9 mouse cellular contexts compared by ENCODE assay signal in the genomic region with DNA sequence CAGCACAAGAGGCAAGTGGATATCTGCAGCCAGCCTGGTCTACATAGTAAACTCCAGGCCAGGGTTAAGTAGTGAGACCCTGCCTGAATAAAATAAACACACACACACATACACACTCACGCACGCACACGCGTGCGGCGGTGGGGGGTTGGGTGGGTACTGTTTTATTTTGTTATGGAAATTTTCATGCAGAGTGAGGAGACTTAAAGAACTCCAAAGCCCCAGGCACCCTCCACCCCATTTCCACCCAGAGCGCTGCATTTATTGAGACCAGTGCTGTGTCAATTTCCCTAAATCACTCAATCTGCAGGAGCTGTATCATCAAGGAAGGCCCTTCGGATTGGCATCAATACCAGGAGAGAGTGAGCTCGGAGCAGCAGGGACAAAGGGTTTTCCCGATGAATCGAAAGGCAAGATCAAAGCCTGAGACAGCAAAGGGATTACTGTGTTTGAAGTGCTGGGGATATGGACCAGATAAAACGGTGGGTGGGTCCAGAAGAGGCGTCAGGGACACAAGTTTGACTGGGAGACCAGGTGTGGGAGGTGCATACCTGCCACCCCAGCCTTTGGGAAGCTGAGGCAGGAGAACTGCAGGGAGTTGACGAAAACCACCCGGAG. TPM values are rescaled to one million over a fixed set of nuclear protein-coding genes. Genes with fewer than 3 reads are reported as not detected.
DNase-seq lines count a peak whose midpoint lies in the region; ATAC-seq and TF ChIP-seq lines count a peak whose summit lies in the region.
"Had no signal": no experiment of that assay in that cellular context is flagged by ENCODE, and none has a peak within 500 bp of the region (broad histone marks: within the 10 kb centered on the region; RNA-seq: fewer than 3 reads in every experiment).

No protein-coding gene starts in this region.

- H3K27me3 ChIP-seq in heart, embryonic 13.5 days (replicated peaks) = peaks cover 39% of the 10 kb centered on the region
- H3K27me3 ChIP-seq in forebrain, embryonic 15.5 days = no peaks in the 10 kb centered on the region
- H3K27me3 ChIP-seq in midbrain, embryonic 10.5 days (ENCODE audit: low read depth, poor library complexity, severe bottlenecking) = peaks cover 28% of the 10 kb centered on the region

- WGBS in heart, embryonic 13.5 days = 31% methylated on average over 15 of the region's 15 CpGs
- WGBS in forebrain, embryonic 15.5 days = 6% methylated on average over 15 of the region's 15 CpGs
- WGBS in midbrain, embryonic 10.5 days = 12% methylated on average over 15 of the region's 15 CpGs
- 58% methylated on average over 15 of the region's 15 CpGs for WGBS in lung, adult 2 months

- H3K9me3 ChIP-seq in heart, embryonic 13.5 days = no peaks in the 10 kb centered on the region; the same call in 1 of the 2 replicates
- H3K9me3 ChIP-seq in ES-E14 (ENCODE audit: control insufficient read depth, insufficient read depth, low read depth, low read length) = no peaks in the 10 kb centered on the region
- no peaks in the 10 kb centered on the region for H3K9me3 ChIP-seq in forebrain, embryonic 15.5 days
- H3K9me3 ChIP-seq in midbrain, embryonic 10.5 days (replicated peaks) = peaks cover 4% of the 10 kb centered on the region; the same call in 1 of the 2 replicates

- ATAC-seq in heart, embryonic 13.5 days (ENCODE audit: extremely low read depth, insufficient number of reproducible peaks, low FRiP score, low TSS enrichment) = no peak
- no peak for ATAC-seq in forebrain, embryonic 15.5 days (replicated peaks)
- no peak for ATAC-seq in megakaryocyte, adult 5-6 weeks (ENCODE audit: poor library complexity, severe bottlenecking)

- no peak for TF ChIP-seq POLR2A in lung, adult 2 months (IDR thresholded peaks at IDR 0.05; ENCODE audit: borderline replicate concordance, extremely low read depth, low read depth, low read length)

- peak overlapping the region; percentile 76 for H3K4me3 ChIP-seq in heart, embryonic 13.5 days
- H3K4me3 ChIP-seq in ES-E14 (ENCODE audit: insufficient read depth in 1 of 2, low read depth in 1 of 2, low read length in 2 of 2, poor library complexity in 1 of 2, severe bottlenecking in 1 of 2) = peak overlapping the region; percentile 73 to 94
- peak overlapping the region; percentile 82 for H3K4me3 ChIP-seq in forebrain, embryonic 15.5 days
- peak overlapping the region; percentile 65 for H3K4me3 ChIP-seq in midbrain, embryonic 10.5 days
- no peak overlapping the region for H3K4me3 ChIP-seq in lung, adult 2 months (replicated peaks; ENCODE audit: extremely low read depth, low read depth, low read length)

- H3K36me3 ChIP-seq in heart, embryonic 13.5 days = peaks cover under 1% of the 10 kb centered on the region
- peaks cover 2% of the 10 kb centered on the region; the same call in 1 of the 2 replicates for H3K36me3 ChIP-seq in ES-E14 (ENCODE audit: control insufficient read depth, insufficient read depth, low read length, poor library complexity, severe bottlenecking)
- peaks cover 28% of the 10 kb centered on the region for H3K36me3 ChIP-seq in forebrain, embryonic 15.5 days
- peaks cover 35% of the 10 kb centered on the region for H3K36me3 ChIP-seq in midbrain, embryonic 10.5 days

- peaks cover 38% of the 10 kb centered on the region for H3K4me1 ChIP-seq in heart, embryonic 13.5 days
- H3K4me1 ChIP-seq in ES-E14 (ENCODE audit: control insufficient read depth in 2 of 2, insufficient read depth in 2 of 2, low read length in 2 of 2, poor library complexity in 1 of 2) = peaks cover 2 to 23% of the 10 kb centered on the region in 2 experiments; a peak in 3 of 4 replicates
- peaks cover 50% of the 10 kb centered on the region for H3K4me1 ChIP-seq in forebrain, embryonic 15.5 days
- H3K4me1 ChIP-seq in midbrain, embryonic 10.5 days = peaks cover 49% of the 10 kb centered on the region
- peaks cover 5% of the 10 kb centered on the region for H3K4me1 ChIP-seq in lung, adult 2 months (ENCODE audit: control insufficient read depth, insufficient read depth, low read length)

- peak overlapping the region; percentile 29; the same call in 1 of the 2 replicates for H3K9ac ChIP-seq in heart, embryonic 13.5 days
- H3K9ac ChIP-seq in ES-E14 (ENCODE audit: insufficient read depth, low read depth, low read length, poor library complexity, severe bottlenecking) = peak overlapping the region; percentile 16; the same call in 1 of the 2 replicates
- peak overlapping the region; percentile 97 for H3K9ac ChIP-seq in forebrain, embryonic 15.5 days (replicated peaks)

- DNase-seq in heart, postnatal 4 days = no peak
- no peak for DNase-seq in ES-E14 (ENCODE audit: low read depth, low spot score)
- no peak for DNase-seq in midbrain, embryonic 10.5 days (ENCODE audit: low spot score)
- DNase-seq in layer of hippocampus, postnatal 25 days (ENCODE audit: extremely low spot score in 1 of 2, low spot score in 1 of 2) = no peak
- DNase-seq in lung, adult 2 months = no peak

- peak overlapping the region; percentile 88 for H3K4me2 ChIP-seq in heart, embryonic 13.5 days
- peak overlapping the region; percentile 52 for H3K4me2 ChIP-seq in forebrain, embryonic 15.5 days (replicated peaks)

- peak overlapping the region; percentile 99 for H3K27ac ChIP-seq in heart, embryonic 13.5 days (replicated peaks)
- H3K27ac ChIP-seq in ES-E14 (ENCODE audit: insufficient read depth, low read depth, low read length, poor library complexity, severe bottlenecking) = peak overlapping the region; percentile 88
- peak overlapping the region; percentile 100 for H3K27ac ChIP-seq in forebrain, embryonic 15.5 days (replicated peaks)
- H3K27ac ChIP-seq in midbrain, embryonic 10.5 days (replicated peaks) = peak overlapping the region; percentile 96

- in situ Hi-C loops in ES-E14 (cut with MboI; ENCODE audit: low sequenced_read_pairs in 2 of 2, unreplicated experiment in 2 of 2) = loop anchor here in 1 of 2 experiments (25.0 kb wide), 1 partner anchor 93 kb away; no protein-coding TSS in a partner anchor

- no peak for TF ChIP-seq CTCF in lung, adult 2 months (IDR thresholded peaks at IDR 0.05; ENCODE audit: insufficient read depth, low read length)

TF ChIP-seq in ES-E14, 5 proteins besides CTCF, POLR2A, EP300 and RAD21 (continues in another document):
- TF ChIP-seq MAFK (IDR thresholded peaks at IDR 0.05; ENCODE audit: insufficient read depth, low read depth, low read length) (no peak), CHD2 (IDR thresholded peaks at IDR 0.05; ENCODE audit: low read depth, low read length) (no peak), ZNF384 (IDR thresholded peaks at IDR 0.05; ENCODE audit: low read depth, low read length) (no peak), HCFC1 (IDR thresholded peaks at IDR 0.05; ENCODE audit: borderline replicate concordance, insufficient read depth, low read length) (no peak)

RNA-seq across cellular contexts. Expression of gene Zfp428, which starts 1.2 kb away (rescaled TPM):
- polyA plus RNA-seq in heart, embryonic 13.5 days (2015; fragmentation: Nextera tagmentation; extraction: Ambion mirVana) = 32.9 and 36.7 TPM in 2 replicates
- 10 to 100 TPM; 17.3 to 18.5 TPM for total RNA-seq in heart, postnatal 4 days (2021)
- total RNA-seq in ES-E14 (2012; rRNA removed) = 94.1 and 114 TPM in 2 replicates
- 296 and 306 TPM in 2 replicates for polyA plus RNA-seq in forebrain, embryonic 15.5 days (2015; fragmentation: Nextera tagmentation; extraction: Ambion mirVana)
- 116 and 127 TPM in 2 replicates for polyA plus RNA-seq in midbrain, embryonic 10.5 days (2016; fragmentation: Nextera tagmentation; extraction: Ambion mirVana)
- total RNA-seq in layer of hippocampus, postnatal 25 days (2021) = 10 to 100 TPM; 39.8 to 45.0 TPM
- 0.69 TPM in 1 of 2 replicates, not detected in the other for total RNA-seq in megakaryocyte, adult 5-6 weeks (2015)
- 0.40 TPM in 1 of 2 replicates, not detected in the other for total RNA-seq in megakaryocyte, adult 5-6 weeks (2017)
- polyA plus RNA-seq in lung, adult 2 months (2012; rRNA removed) = 7.1 and 12.1 TPM in 2 replicates

RNA-seq across cellular contexts. Expression of gene AC161166.1, which starts 6.7 kb away (rescaled TPM):
- polyA plus RNA-seq in heart, embryonic 13.5 days (2015; fragmentation: Nextera tagmentation; extraction: Ambion mirVana) = 0.17 and 0.18 TPM in 2 replicates
- total RNA-seq in heart, postnatal 4 days (2021) = not detected
- 1.2 and 1.6 TPM in 2 replicates for total RNA-seq in ES-E14 (2012; rRNA removed)
- 1.5 and 1.7 TPM in 2 replicates for polyA plus RNA-seq in forebrain, embryonic 15.5 days (2015; fragmentation: Nextera tagmentation; extraction: Ambion mirVana)
- 0.64 and 0.99 TPM in 2 replicates for polyA plus RNA-seq in midbrain, embryonic 10.5 days (2016; fragmentation: Nextera tagmentation; extraction: Ambion mirVana)
- total RNA-seq in layer of hippocampus, postnatal 25 days (2021) = not detected
- not detected in 2 replicates for total RNA-seq in megakaryocyte, adult 5-6 weeks (2015)
- not detected in 2 replicates for total RNA-seq in megakaryocyte, adult 5-6 weeks (2017)
- not detected in 2 replicates for polyA plus RNA-seq in lung, adult 2 months (2012; rRNA removed)
- total RNA-seq: left cerebral cortex, postnatal 36 days had no signal

RNA-seq across cellular contexts. Expression of gene Cadm4, which starts 23.7 kb away (rescaled TPM):
- 0.60 and 0.80 TPM in 2 replicates for polyA plus RNA-seq in heart, embryonic 13.5 days (2015; fragmentation: Nextera tagmentation; extraction: Ambion mirVana)
- 10 to 100 TPM; 11.9 to 12.5 TPM for total RNA-seq in heart, postnatal 4 days (2021)
- total RNA-seq in ES-E14 (2012; rRNA removed) = 10.8 and 21.4 TPM in 2 replicates
- 70.1 and 76.4 TPM in 2 replicates for polyA plus RNA-seq in forebrain, embryonic 15.5 days (2015; fragmentation: Nextera tagmentation; extraction: Ambion mirVana)
- polyA plus RNA-seq in midbrain, embryonic 10.5 days (2016; fragmentation: Nextera tagmentation; extraction: Ambion mirVana) = 10.0 and 18.3 TPM in 2 replicates
- total RNA-seq in layer of hippocampus, postnatal 25 days (2021) = 100 to 1,000 TPM; 156 to 179 TPM
- not detected in 2 replicates for total RNA-seq in megakaryocyte, adult 5-6 weeks (2015)
- not detected in 2 replicates for total RNA-seq in megakaryocyte, adult 5-6 weeks (2017)
- 12.3 and 18.6 TPM in 2 replicates for polyA plus RNA-seq in lung, adult 2 months (2012; rRNA removed)

RNA-seq across cellular contexts. Expression of gene Irgq, which starts 24.9 kb away (rescaled TPM):
- 4.6 and 5.6 TPM in 2 replicates for polyA plus RNA-seq in heart, embryonic 13.5 days (2015; fragmentation: Nextera tagmentation; extraction: Ambion mirVana)
- total RNA-seq in heart, postnatal 4 days (2021) = 10 to 100 TPM; 16.7 to 17.2 TPM
- 6.2 and 6.4 TPM in 2 replicates for total RNA-seq in ES-E14 (2012; rRNA removed)
- 29.3 and 29.5 TPM in 2 replicates for polyA plus RNA-seq in forebrain, embryonic 15.5 days (2015; fragmentation: Nextera tagmentation; extraction: Ambion mirVana)
- 8.4 and 12.5 TPM in 2 replicates for polyA plus RNA-seq in midbrain, embryonic 10.5 days (2016; fragmentation: Nextera tagmentation; extraction: Ambion mirVana)
- 10 to 100 TPM; 69.0 to 71.9 TPM for total RNA-seq in layer of hippocampus, postnatal 25 days (2021)
- total RNA-seq in megakaryocyte, adult 5-6 weeks (2015) = 2.4 and 2.7 TPM in 2 replicates
- 2.4 and 2.5 TPM in 2 replicates for total RNA-seq in megakaryocyte, adult 5-6 weeks (2017)
- 14.7 and 16.5 TPM in 2 replicates for polyA plus RNA-seq in lung, adult 2 months (2012; rRNA removed)

RNA-seq across cellular contexts. Expression of gene Pinlyp, which starts 40.4 kb away (rescaled TPM):
- not detected in 2 replicates for polyA plus RNA-seq in heart, embryonic 13.5 days (2015; fragmentation: Nextera tagmentation; extraction: Ambion mirVana)
- total RNA-seq in heart, postnatal 4 days (2021) = not detected
- 0.58 TPM in 1 of 2 replicates, not detected in the other for total RNA-seq in ES-E14 (2012; rRNA removed)
- 0.52 TPM in 1 of 2 replicates, not detected in the other for polyA plus RNA-seq in forebrain, embryonic 15.5 days (2015; fragmentation: Nextera tagmentation; extraction: Ambion mirVana)
- polyA plus RNA-seq in midbrain, embryonic 10.5 days (2016; fragmentation: Nextera tagmentation; extraction: Ambion mirVana) = 0.14 TPM in 1 of 2 replicates, not detected in the other
- not detected for total RNA-seq in layer of hippocampus, postnatal 25 days (2021)
- not detected in 2 replicates for total RNA-seq in megakaryocyte, adult 5-6 weeks (2015)
- total RNA-seq in megakaryocyte, adult 5-6 weeks (2017) = not detected in 2 replicates
- 0.15 and 24.2 TPM in 2 replicates for polyA plus RNA-seq in lung, adult 2 months (2012; rRNA removed)
- total RNA-seq: left cerebral cortex, postnatal 36 days had no signal

Comparison
In these comparisons a context has a peak if more than half of its experiments do, and no peak if none do; other contexts are left out.
1. H3K9ac ChIP-seq: peak in every context shown above with its lines; median percentile 97 in forebrain, embryonic 15.5 days; 29 in heart, embryonic 13.5 days; 16 in ES-E14.
2. RNA of gene Zfp428, which starts 1.2 kb away (total RNA-seq): 94.1 to 114 TPM in ES-E14, 39.8 to 45.0 TPM in layer of hippocampus, postnatal 25 days and 17.3 to 18.5 TPM in heart, postnatal 4 days; 0.40 to 0.69 TPM in megakaryocyte, adult 5-6 weeks; every median in the first group is over 10 times any median in the second.
3. RNA of gene Cadm4, which starts 23.7 kb away (total RNA-seq): 156 to 179 TPM in layer of hippocampus, postnatal 25 days, 11.9 to 12.5 TPM in heart, postnatal 4 days and 10.8 to 21.4 TPM in ES-E14; not detected in megakaryocyte, adult 5-6 weeks; every median in the first group is over 10 times any median in the second.
4. Peak in every context shown above with its lines, with median percentiles within 50 percentile points of each other: H3K27ac ChIP-seq.